Mouse (Mus musculus): ENCODE measurements around the gene Ubfd1. TPM values are rescaled to one million over a fixed set of nuclear protein-coding genes. Genes with fewer than 3 reads are reported as not detected.

The Ubfd1 gene
- polyA plus RNA-seq, 1 experiment from 2014 or later, result 109 TPM

GRCm38 (mm10) chr7:122044106-122044505, 22.9 kb upstream of the Ubfd1 start:
- DNase-seq (ENCODE audit: low spot score) (no peak), ATAC-seq (ENCODE audit: insufficient number of reproducible peaks, low FRiP score, low TSS enrichment, low read depth) (no peak)
- no peaks in the 10 kb centered on the region for H3K4me1 ChIP-seq (ENCODE audit: control insufficient read depth, insufficient read depth, low read length)
- peaks cover 8% of the 10 kb centered on the region for H3K36me3 ChIP-seq (ENCODE audit: control insufficient read depth, insufficient read depth, low read length)
- no peak overlapping the region for H3K4me2 ChIP-seq (ENCODE audit: low read depth, severe bottlenecking)
- H3K4me3 ChIP-seq (ENCODE audit: low read depth, low read length), result no peak overlapping the region
- H3K27ac ChIP-seq (replicated peaks; ENCODE audit: low read depth, low read length), result no peak overlapping the region
- 90% methylated on average over 8 of the region's 8 CpGs for WGBS
- H3K9ac ChIP-seq (ENCODE audit: low read length), result no peak overlapping the region
- no peaks in the 10 kb centered on the region for H3K9me3 ChIP-seq (ENCODE audit: control insufficient read depth, low read length)
- H3K27me3 ChIP-seq (ENCODE audit: control insufficient read depth, insufficient read depth, low read length), result no peaks in the 10 kb centered on the region

GRCm38 (mm10) chr7:122045181-122045634, 21.8 kb upstream of the Ubfd1 start:
- no peak for DNase-seq (ENCODE audit: low spot score)
- Histone ChIP-seq H3K36me3 (ENCODE audit: control insufficient read depth, insufficient read depth, low read length) (peaks cover 5% of the 10 kb centered on the region), H3K4me1 (ENCODE audit: control insufficient read depth, insufficient read depth, low read length) (no peaks in the 10 kb centered on the region), H3K27me3 (ENCODE audit: control insufficient read depth, insufficient read depth, low read length) (no peaks in the 10 kb centered on the region), H3K4me3 (ENCODE audit: low read depth, low read length) (no peak overlapping the region), H3K9ac (ENCODE audit: low read length) (no peak overlapping the region), H3K27ac (replicated peaks; ENCODE audit: low read depth, low read length) (no peak overlapping the region), H3K4me2 (ENCODE audit: low read depth, severe bottlenecking) (no peak overlapping the region), H3K9me3 (ENCODE audit: control insufficient read depth, low read length) (no peaks in the 10 kb centered on the region)
- no peak for ATAC-seq (ENCODE audit: insufficient number of reproducible peaks, low FRiP score, low TSS enrichment, low read depth)
- WGBS, result 78% methylated on average over 4 of the region's 4 CpGs

GRCm38 (mm10) chr7:122045711-122046110, 21.3 kb upstream of the Ubfd1 start:
- Histone ChIP-seq H3K4me3 (ENCODE audit: low read depth, low read length) (no peak overlapping the region), H3K27me3 (ENCODE audit: control insufficient read depth, insufficient read depth, low read length) (no peaks in the 10 kb centered on the region), H3K4me1 (ENCODE audit: control insufficient read depth, insufficient read depth, low read length) (no peaks in the 10 kb centered on the region), H3K36me3 (ENCODE audit: control insufficient read depth, insufficient read depth, low read length) (peaks cover 5% of the 10 kb centered on the region), H3K9me3 (ENCODE audit: control insufficient read depth, low read length) (no peaks in the 10 kb centered on the region), H3K27ac (replicated peaks; ENCODE audit: low read depth, low read length) (no peak overlapping the region), H3K9ac (ENCODE audit: low read length) (no peak overlapping the region), H3K4me2 (ENCODE audit: low read depth, severe bottlenecking) (no peak overlapping the region)
- no peak for ATAC-seq (ENCODE audit: insufficient number of reproducible peaks, low FRiP score, low TSS enrichment, low read depth)
- no peak for DNase-seq (ENCODE audit: low spot score)
- WGBS, result 92% methylated on average over 1 of the region's 1 CpGs

DNA sequence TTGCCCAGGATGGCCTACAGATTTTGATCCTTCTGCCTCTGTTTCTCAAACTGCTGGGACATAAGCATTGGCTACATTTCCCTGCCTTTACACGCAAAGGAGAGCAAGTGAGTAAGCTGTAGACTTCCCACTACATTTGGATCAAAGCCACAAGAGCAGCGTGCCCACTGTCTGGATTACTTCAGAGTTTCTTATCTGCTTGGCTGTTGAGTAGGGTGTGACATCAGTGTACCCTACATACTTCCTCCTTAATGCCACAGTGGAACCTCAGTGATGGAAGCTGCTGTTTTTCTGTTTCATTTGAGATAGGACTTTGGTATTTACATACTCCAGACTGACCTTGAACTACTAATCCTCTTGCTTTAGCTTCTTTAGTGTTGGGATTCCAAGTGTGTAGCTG, 20.2 kb upstream of the Ubfd1 start:
- Histone ChIP-seq H3K27me3 (ENCODE audit: control insufficient read depth, insufficient read depth, low read length) (no peaks in the 10 kb centered on the region), H3K4me3 (ENCODE audit: low read depth, low read length) (no peak overlapping the region), H3K4me1 (ENCODE audit: control insufficient read depth, insufficient read depth, low read length) (no peaks in the 10 kb centered on the region), H3K27ac (replicated peaks; ENCODE audit: low read depth, low read length) (no peak overlapping the region), H3K9me3 (ENCODE audit: control insufficient read depth, low read length) (no peaks in the 10 kb centered on the region), H3K36me3 (ENCODE audit: control insufficient read depth, insufficient read depth, low read length) (peaks cover 5% of the 10 kb centered on the region), H3K9ac (ENCODE audit: low read length) (no peak overlapping the region), H3K4me2 (ENCODE audit: low read depth, severe bottlenecking) (no peak overlapping the region)
- DNase-seq (ENCODE audit: low spot score) (no peak), ATAC-seq (ENCODE audit: insufficient number of reproducible peaks, low FRiP score, low TSS enrichment, low read depth) (no peak)
- 88% methylated on average over 2 of the region's 2 CpGs for WGBS

DNA sequence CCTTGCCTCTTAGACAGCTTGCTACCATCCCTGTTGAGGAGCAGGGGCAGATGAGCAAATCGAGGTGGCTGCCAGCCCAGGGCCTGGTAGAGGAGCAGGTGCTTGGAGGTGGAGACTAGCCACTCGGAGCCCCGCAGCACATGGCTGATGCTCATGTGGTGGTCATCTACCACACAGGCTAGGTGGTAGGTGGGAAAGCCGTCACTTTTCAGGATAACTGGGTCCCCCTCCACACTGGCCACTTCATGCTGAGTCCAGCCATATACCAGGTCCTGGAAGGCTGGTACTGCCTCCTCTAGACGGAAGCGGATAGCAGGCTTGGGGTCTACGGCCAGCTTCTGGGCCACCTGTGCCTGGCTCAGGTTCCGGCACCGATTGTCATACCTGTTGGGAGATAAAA, 18.8 kb upstream of the Ubfd1 start:
- DNase-seq (ENCODE audit: low spot score), result no peak

GRCm38 (mm10) chr7:122050834-122051233, 16.1 kb upstream of the Ubfd1 start:
- peaks cover 4% of the 10 kb centered on the region for H3K36me3 ChIP-seq (ENCODE audit: control insufficient read depth, insufficient read depth, low read length)

More for the DNA sequence above, 18.8 kb upstream of the Ubfd1 start:
- Histone ChIP-seq H3K4me2 (ENCODE audit: low read depth, severe bottlenecking) (no peak overlapping the region), H3K27ac (replicated peaks; ENCODE audit: low read depth, low read length) (no peak overlapping the region), H3K36me3 (ENCODE audit: control insufficient read depth, insufficient read depth, low read length) (peaks cover 5% of the 10 kb centered on the region), H3K9ac (ENCODE audit: low read length) (no peak overlapping the region), H3K9me3 (ENCODE audit: control insufficient read depth, low read length) (no peaks in the 10 kb centered on the region), H3K4me3 (ENCODE audit: low read depth, low read length) (no peak overlapping the region), H3K4me1 (ENCODE audit: control insufficient read depth, insufficient read depth, low read length) (no peaks in the 10 kb centered on the region), H3K27me3 (ENCODE audit: control insufficient read depth, insufficient read depth, low read length) (no peaks in the 10 kb centered on the region)
- no peak for ATAC-seq (ENCODE audit: insufficient number of reproducible peaks, low FRiP score, low TSS enrichment, low read depth)
- 93% methylated on average over 9 of the region's 9 CpGs for WGBS

DNA sequence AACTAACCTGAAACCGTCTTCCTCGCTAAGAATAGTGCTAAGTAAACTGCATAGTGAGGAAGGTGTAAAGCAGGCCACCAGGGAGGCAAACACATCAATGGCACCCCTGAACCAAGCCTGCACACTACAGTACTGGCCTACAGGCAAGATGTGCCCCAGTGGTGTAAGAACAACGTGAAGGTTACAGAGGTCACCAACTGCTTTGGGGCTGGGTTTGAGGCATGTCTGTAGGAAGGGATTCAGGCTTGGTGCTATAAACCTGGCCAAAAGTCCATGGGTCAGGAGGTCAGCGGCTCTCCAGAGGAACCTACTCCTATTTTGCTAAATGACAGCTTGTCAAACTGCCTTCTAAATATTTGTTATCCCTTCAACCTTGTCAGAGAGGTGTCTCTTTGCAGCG, 10.3 kb upstream of the Ubfd1 start:
- H3K4me1 ChIP-seq (ENCODE audit: control insufficient read depth, insufficient read depth, low read length), result no peaks in the 10 kb centered on the region
- no peaks in the 10 kb centered on the region for H3K27me3 ChIP-seq (ENCODE audit: control insufficient read depth, insufficient read depth, low read length)
- peaks cover 3% of the 10 kb centered on the region; the same call in 1 of the 2 replicates for H3K36me3 ChIP-seq (ENCODE audit: control insufficient read depth, insufficient read depth, low read length)
- no peaks in the 10 kb centered on the region for H3K9me3 ChIP-seq (ENCODE audit: control insufficient read depth, low read length)
- no peak overlapping the region for H3K9ac ChIP-seq (ENCODE audit: low read length)
- no peak for ATAC-seq (ENCODE audit: insufficient number of reproducible peaks, low FRiP score, low TSS enrichment, low read depth)
- no peak overlapping the region for H3K4me2 ChIP-seq (ENCODE audit: low read depth, severe bottlenecking)
- H3K4me3 ChIP-seq (ENCODE audit: low read depth, low read length), result no peak overlapping the region
- H3K27ac ChIP-seq (replicated peaks; ENCODE audit: low read depth, low read length), result no peak overlapping the region
- 84% methylated on average over 5 of the region's 5 CpGs for WGBS
- no peak for DNase-seq (ENCODE audit: low spot score)

More at GRCm38 (mm10) chr7:122050834-122051233, 16.1 kb upstream of the Ubfd1 start:
- Histone ChIP-seq H3K27ac (replicated peaks; ENCODE audit: low read depth, low read length) (no peak overlapping the region), H3K27me3 (ENCODE audit: control insufficient read depth, insufficient read depth, low read length) (no peaks in the 10 kb centered on the region), H3K4me1 (ENCODE audit: control insufficient read depth, insufficient read depth, low read length) (no peaks in the 10 kb centered on the region), H3K9ac (ENCODE audit: low read length) (no peak overlapping the region), H3K4me2 (ENCODE audit: low read depth, severe bottlenecking) (no peak overlapping the region), H3K4me3 (ENCODE audit: low read depth, low read length) (no peak overlapping the region), H3K9me3 (ENCODE audit: control insufficient read depth, low read length) (no peaks in the 10 kb centered on the region)
- no peak for DNase-seq (ENCODE audit: low spot score)
- ATAC-seq (ENCODE audit: insufficient number of reproducible peaks, low FRiP score, low TSS enrichment, low read depth), result no peak
- 79% methylated on average over 1 of the region's 1 CpGs for WGBS

- ATAC-seq (ENCODE audit: insufficient number of reproducible peaks, low FRiP score, low TSS enrichment, low read depth) (no peak), DNase-seq (ENCODE audit: low spot score) (no peak)
- Histone ChIP-seq H3K4me3 (ENCODE audit: low read depth, low read length) (no peak overlapping the region), H3K36me3 (ENCODE audit: control insufficient read depth, insufficient read depth, low read length) (peaks cover 4% of the 10 kb centered on the region), H3K4me1 (ENCODE audit: control insufficient read depth, insufficient read depth, low read length) (peaks cover 5% of the 10 kb centered on the region), H3K27ac (replicated peaks; ENCODE audit: low read depth, low read length) (no peak overlapping the region), H3K9me3 (ENCODE audit: control insufficient read depth, low read length) (no peaks in the 10 kb centered on the region), H3K4me2 (ENCODE audit: low read depth, severe bottlenecking) (no peak overlapping the region; the same call in 1 of the 2 replicates), H3K9ac (ENCODE audit: low read length) (no peak overlapping the region), H3K27me3 (ENCODE audit: control insufficient read depth, insufficient read depth, low read length) (no peaks in the 10 kb centered on the region)
- 82% methylated on average over 1 of the region's 1 CpGs for WGBS
Observed at GRCm38 (mm10) chr7:122065656-122066055, 1.3 kb upstream of the Ubfd1 start.

All from limb, embryonic 11.5 days (tissue).